Mouse (Mus musculus) monocyte, adult 5-6 weeks (primary cell): Measurements from ENCODE around the gene Cadm2. TPM values are rescaled to one million over a fixed set of nuclear protein-coding genes. Genes with fewer than 3 reads are reported as not detected.

ENCODE experiments used
- ATAC-seq: fragments of 153-309, 156-312 bp; replicated peaks from 2 replicates; pipeline ENCODE4 v1.8.0; 2017; ENCODE audit warnings: mild to moderate bottlenecking; ENCODE audit not compliant: low TSS enrichment, insufficient number of reproducible peaks, severe bottlenecking, poor library complexity, low FRiP score
- total RNA-seq: library from RNA; stranded (forward); fragments of 200-1000, 200-491, 200-594 nt; gene quantifications from 3 replicates; pipeline ENCODE4 v1.2.3, GENCODE M21; 2017

Gene Cadm2
- total RNA-seq, 1 experiment from 2014 or later: not detected

- no peak for ATAC-seq
These were observed 427.8 kb downstream of the Cadm2 start for GRCm38 (mm10) chr16:67192852-67193415.

GRCm38 (mm10) chr16:67192395-67192794 lies 428.3 kb downstream of the Cadm2 start:
- ATAC-seq: no peak

DNA sequence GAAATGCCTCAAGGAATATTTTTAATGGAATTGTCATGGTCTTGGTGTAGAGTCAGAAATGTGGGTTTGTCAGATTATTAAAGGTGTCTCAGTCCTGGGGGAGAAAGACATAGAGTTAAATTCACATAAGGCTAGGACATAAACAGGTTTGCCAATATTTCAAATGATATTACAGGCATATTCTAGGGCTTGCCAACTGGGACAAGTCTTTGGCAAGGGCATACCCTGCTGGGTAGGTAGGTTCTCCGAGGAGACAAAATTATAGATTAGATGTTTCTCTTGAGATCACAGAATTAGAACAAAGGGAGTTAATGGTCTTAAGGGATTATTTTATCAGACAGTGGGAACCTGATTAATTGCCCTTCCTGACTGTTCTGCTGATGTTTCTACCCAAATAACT lies 434.4 kb downstream of the Cadm2 start:
- no peak for ATAC-seq

- no peak for ATAC-seq
These were observed 437.8 kb downstream of the Cadm2 start for GRCm38 (mm10) chr16:67182958-67183357.

- ATAC-seq: no peak
These were observed 445.3 kb downstream of the Cadm2 start for GRCm38 (mm10) chr16:67175386-67175785.

GRCm38 (mm10) chr16:67162211-67162790 lies 458.4 kb downstream of the Cadm2 start:
- no peak for ATAC-seq

DNA sequence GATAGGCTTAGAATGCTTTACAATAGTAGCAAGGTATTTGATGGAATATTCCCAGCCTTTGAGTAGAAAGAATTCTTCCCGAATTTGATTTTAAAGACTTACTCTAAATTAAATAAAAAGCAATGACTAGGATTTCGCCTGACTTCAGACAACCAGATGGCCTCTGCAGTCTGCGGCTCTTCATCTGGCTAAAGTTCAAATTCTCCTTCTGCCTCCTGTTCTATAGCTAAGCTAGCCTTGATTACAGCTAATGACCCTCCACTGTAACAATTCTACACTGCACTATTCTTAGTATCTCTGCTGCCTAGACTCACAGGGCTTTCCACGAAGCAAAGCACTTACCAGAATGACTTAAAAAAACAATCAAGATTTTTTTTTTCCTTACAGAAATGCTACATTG lies 495.9 kb downstream of the Cadm2 start:
- no peak for ATAC-seq

- ATAC-seq: no peak
These were observed 498.2 kb downstream of the Cadm2 start for GRCm38 (mm10) chr16:67122532-67122931.

DNA sequence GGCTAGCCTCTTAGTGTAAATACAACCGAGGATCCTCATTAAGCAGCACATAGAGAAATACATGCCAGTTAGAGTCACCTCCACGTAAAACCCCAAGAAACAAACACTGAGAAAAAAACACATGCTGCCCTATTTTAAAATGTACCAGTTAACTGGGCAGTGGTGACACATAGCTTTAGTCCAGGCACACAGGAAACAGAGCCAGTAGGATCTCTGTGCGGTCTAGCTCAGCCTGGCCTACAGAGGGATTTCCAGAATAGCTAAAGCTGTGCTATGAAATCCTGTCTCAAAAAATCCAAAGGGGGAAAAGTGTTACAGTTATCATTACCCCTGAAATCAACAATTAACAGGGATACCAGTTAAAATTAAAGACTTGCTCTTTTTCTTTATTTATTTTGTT lies 498.9 kb downstream of the Cadm2 start:
- no peak for ATAC-seq

GRCm38 (mm10) chr16:67106478-67107061 lies 514.1 kb downstream of the Cadm2 start:
- no peak for ATAC-seq

DNA sequence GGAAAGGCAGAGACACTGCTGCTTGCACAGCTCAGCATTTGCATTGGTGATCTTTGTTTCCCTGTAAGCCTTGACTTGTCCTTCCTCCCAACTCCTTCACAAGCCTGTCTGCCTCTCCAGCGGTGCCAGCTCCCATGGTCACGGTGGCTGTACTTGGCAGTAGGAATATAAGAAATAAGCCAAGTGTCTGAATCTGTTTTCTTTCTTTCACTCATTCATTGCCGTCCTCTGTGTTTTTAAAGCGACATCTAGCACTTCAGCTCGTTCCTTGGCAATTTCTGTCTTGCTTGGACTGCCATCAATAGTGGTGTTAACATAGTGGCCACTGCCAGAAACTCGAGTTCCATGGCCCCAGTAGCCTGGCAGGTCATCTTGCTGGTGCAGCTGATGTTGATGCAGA lies 524.0 kb downstream of the Cadm2 start:
- no peak for ATAC-seq

DNA sequence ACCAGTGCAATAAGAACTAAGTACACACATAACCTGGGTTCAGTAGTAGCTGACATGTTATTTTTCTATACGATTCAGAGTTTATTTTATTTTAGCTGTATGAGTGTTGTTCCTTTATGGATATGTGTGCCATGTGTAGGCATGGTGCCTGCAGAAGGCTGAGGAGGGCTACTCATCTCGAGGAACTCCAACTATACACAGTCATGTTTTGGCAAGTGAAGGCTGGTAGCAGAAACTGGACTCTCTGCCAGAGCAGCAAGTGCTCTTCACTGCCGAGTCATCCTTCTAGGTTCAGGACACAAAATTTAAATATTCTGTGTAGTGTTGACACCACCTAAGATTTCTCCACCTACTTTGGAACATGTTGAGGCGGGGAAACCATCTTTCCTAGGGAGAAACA lies 524.8 kb downstream of the Cadm2 start:
- ATAC-seq: no peak

GRCm38 (mm10) chr16:67089747-67090146 lies 531.0 kb downstream of the Cadm2 start:
- no peak for ATAC-seq

DNA sequence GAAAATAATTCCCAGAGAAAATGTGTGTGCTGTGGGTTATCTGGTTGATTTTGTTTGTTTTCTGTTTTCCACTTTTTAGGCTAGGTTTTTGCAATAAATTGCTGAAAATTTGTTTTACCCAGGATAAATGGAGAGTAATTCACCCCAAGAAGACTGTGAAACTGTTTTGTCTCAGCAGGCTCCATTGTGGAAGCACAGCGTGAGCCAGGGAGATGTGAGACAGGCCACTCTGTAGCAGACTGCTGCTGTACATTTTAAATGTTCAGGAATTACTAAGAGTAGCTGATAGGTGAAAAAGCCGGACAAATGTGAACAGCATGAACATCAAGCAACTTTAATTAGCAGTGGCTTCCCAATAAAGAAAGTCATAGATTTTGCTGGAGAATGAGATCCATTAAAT lies 541.4 kb downstream of the Cadm2 start:
- no peak for ATAC-seq

DNA sequence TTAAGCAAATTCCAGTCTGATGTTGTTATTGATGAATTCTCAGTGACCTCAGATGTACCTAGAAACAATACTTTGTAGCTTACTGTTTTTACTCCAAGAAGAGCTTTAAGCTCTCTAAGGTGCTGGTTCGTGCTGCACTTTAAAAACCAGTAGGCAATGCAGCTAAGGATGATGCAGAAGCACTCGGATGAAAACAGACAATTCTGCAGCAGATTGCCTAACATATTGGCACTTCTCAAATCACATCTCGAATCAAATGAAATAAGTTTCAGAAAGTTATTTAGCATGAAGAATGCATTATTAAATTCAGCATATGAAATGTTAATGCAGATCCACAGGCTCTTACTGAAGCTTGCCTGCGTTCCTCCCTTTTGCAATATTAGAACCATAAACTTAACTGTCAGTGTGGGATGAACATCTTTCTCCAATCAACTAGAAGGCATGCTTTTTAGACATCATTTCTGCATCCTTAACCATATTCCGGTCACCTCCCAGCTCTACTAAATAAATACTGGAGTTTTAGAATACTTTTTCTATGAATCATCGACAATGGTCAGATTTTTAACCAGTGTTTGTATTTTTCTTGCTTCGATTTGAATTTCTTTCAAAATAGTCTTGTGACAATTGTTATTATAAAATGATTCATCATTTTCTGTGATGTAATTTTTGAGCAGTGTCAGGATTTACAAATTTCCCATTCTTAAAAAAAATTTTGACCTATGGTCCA lies 544.4 kb downstream of the Cadm2 start:
- ATAC-seq: no peak

DNA sequence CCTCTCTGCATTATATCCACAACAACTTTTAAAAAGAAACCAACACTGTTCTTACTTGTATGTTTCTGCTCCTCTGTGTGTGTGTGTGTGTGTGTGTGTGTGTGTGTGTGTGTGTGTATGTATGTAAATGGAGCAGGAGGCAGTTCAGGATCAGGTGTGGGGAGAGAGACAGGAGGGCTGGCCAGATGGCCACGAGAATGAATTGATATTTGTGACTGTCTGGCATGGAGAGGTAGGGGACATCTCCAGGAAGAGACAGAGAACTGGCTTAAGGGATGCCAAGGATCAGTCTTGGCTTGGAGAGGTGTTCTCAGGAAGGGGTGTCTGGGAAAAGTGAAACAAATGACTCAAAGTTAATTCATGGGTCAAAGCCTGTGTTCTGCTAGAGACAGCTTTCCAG lies 552.2 kb downstream of the Cadm2 start:
- ATAC-seq: no peak

GRCm38 (mm10) chr16:67030918-67031317 lies 589.8 kb downstream of the Cadm2 start:
- no peak for ATAC-seq

DNA sequence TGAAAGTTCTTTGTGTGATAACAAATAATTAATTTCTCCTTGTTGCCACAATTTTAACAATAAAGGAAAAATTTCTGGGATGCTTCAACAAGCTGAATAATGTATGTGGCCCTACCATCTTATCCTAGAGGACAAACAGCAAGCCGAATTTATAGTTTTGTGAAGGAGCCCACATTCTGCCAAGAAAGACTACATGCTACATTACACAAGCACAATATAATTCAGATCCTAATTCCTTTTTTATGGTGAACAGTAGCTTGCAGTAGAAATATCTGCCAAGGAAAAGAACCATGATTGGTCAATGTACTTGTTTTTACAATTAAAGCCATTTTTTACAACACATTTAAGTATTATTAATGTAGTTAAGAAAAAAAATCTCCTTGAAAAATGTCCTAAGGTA lies 600.9 kb downstream of the Cadm2 start:
- no peak for ATAC-seq

DNA sequence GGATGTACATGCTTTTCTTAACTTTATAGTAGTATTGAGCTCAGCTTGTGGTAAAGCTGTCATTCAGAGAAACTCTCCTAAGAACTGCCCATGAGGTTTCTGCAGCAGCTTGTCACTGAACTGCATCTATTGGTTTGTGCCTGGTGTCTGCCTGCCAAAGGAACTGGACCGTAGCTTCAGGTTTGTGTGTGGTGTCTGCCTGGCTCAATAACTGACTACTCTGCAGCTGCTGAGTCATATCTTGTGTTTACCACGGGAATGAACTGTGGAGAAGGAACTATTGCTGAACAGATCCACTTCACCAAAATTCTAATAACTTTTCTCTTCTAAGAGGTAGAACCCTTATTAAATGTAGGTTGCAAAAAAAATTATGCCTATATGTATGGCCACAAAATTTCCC lies 603.0 kb downstream of the Cadm2 start:
- ATAC-seq: no peak

GRCm38 (mm10) chr16:67003161-67003560 lies 617.5 kb downstream of the Cadm2 start:
- ATAC-seq: no peak
